Mouse (Mus musculus) myocyte (in vitro differentiated cells): ENCODE data around the gene Ptprz1.

Experiments used
- E2F4 ChIP-seq: IDR thresholded peaks from one replicate; pipeline ENCODE4 v1.6.1; 2011; ENCODE audit warnings: mild to moderate bottlenecking, control low read depth, moderate library complexity; ENCODE audit not compliant: insufficient read depth
- MAX ChIP-seq: IDR thresholded peaks from one replicate; pipeline ENCODE4 v1.6.1; 2011; ENCODE audit warnings: low read depth, mild to moderate bottlenecking, control low read depth
- MYOD1 ChIP-seq, 3 experiments: IDR thresholded peaks; one replicate each; pipeline ENCODE4 v1.6.1; 2011; ENCODE audit warnings: control low read depth in 2 of 3, low read depth in 2 of 3, mild to moderate bottlenecking in 2 of 3, moderate library complexity in 1 of 3; ENCODE audit not compliant: insufficient read length in 2 of 3, control insufficient read depth in 1 of 3
- MYOG ChIP-seq, 3 experiments: IDR thresholded peaks; one replicate each; pipeline ENCODE4 v1.6.1; 2011; ENCODE audit warnings: control low read depth in 2 of 3, low read depth in 2 of 3, mild to moderate bottlenecking in 2 of 3; ENCODE audit not compliant: insufficient read length in 2 of 3, control insufficient read depth in 1 of 3, insufficient read depth in 1 of 3
- POLR2A ChIP-seq: IDR thresholded peaks from one replicate; pipeline ENCODE4 v1.6.1; 2011; ENCODE audit warnings: low read depth, mild to moderate bottlenecking, control low read depth, moderate library complexity; ENCODE audit not compliant: insufficient read length
- POLR2AphosphoS2 ChIP-seq: IDR thresholded peaks from one replicate; pipeline ENCODE4 v1.6.1; 2011; ENCODE audit warnings: low read depth, control low read depth; ENCODE audit not compliant: insufficient read length
- REST ChIP-seq: IDR thresholded peaks from one replicate; pipeline ENCODE4 v1.6.1; 2011; ENCODE audit warnings: mild to moderate bottlenecking, control low read depth, moderate library complexity; ENCODE audit not compliant: insufficient read depth, insufficient read length
- TCF12 ChIP-seq: IDR thresholded peaks from one replicate; pipeline ENCODE4 v1.6.1; 2011; ENCODE audit warnings: mild to moderate bottlenecking, control low read depth; ENCODE audit not compliant: poor library complexity, insufficient read depth, severe bottlenecking
- TCF3 ChIP-seq: IDR thresholded peaks from one replicate; pipeline ENCODE4 v1.6.1; 2011; ENCODE audit warnings: low read depth, control low read depth; ENCODE audit not compliant: insufficient read length
- USF1 ChIP-seq: IDR thresholded peaks from one replicate; pipeline ENCODE4 v1.6.1; 2011; ENCODE audit warnings: low read depth, mild to moderate bottlenecking, control low read depth, moderate library complexity

- no peak for TF ChIP-seq MAX
- no peak for TF ChIP-seq POLR2A
- no peak for TF ChIP-seq USF1
- TF ChIP-seq TCF12, result no peak
- TF ChIP-seq MYOG (IDR thresholded peaks at IDR 0.05; ENCODE audit: control insufficient read depth in 1 of 3, insufficient read depth in 1 of 3, insufficient read length in 2 of 3, low read depth in 2 of 3), result no peak
- TF ChIP-seq MYOD1 (IDR thresholded peaks at IDR 0.05; ENCODE audit: control insufficient read depth in 1 of 3, insufficient read length in 2 of 3, low read depth in 2 of 3), result no peak
- no peak for TF ChIP-seq POLR2AphosphoS2
- no peak for TF ChIP-seq E2F4
- no peak for TF ChIP-seq TCF3
- no peak for TF ChIP-seq REST
Observed at GRCm38 (mm10) chr6:23078273-23078672, 203.0 kb downstream of the Ptprz1 start.
